Mouse (Mus musculus): ENCODE results near the gene Spx. TPM values are rescaled to one million over a fixed set of nuclear protein-coding genes. Genes with fewer than 3 reads are reported as not detected.

Spx gene
- total RNA-seq (2023), result not detected

GRCm38 (mm10) chr6:142412906-142413491, at the start of gene Spx:
Gene Spx, plus strand, starts transcription at chr6:142413441.

GRCm38 (mm10) chr6:142387011-142387754, 26.1 kb upstream of the Spx start, which contains the start of the genes Recql and Golt1b:
Gene Recql, minus strand, starts transcription at chr6:142387087.
Gene Golt1b, plus strand, starts transcription at chr6:142387221.

Other genes with a start within 250 kb of the Spx start
- gene Slco1a6, start 204.9 kb upstream of the Spx start, total RNA-seq (2023), result not detected
- not detected for gene Iapp, start 115.0 kb upstream of the Spx start, total RNA-seq (2023)
- gene Slco1a5, start 90.5 kb upstream of the Spx start, total RNA-seq (2023), result not detected
- 10 to 100 TPM; 17.1 to 17.7 TPM for gene Pyroxd1, start 67.8 kb upstream of the Spx start, total RNA-seq (2023)
- 10 to 100 TPM; 17.8 to 20.5 TPM for gene Recql, start 26.4 kb upstream of the Spx start, total RNA-seq (2023)
- 10 to 100 TPM; 21.5 to 24.0 TPM for gene Golt1b, start 26.2 kb upstream of the Spx start, total RNA-seq (2023)
- not detected for gene Gys2, start 59.7 kb downstream of the Spx start, total RNA-seq (2023)
- 10 to 100 TPM; 38.4 to 43.9 TPM for gene Ldhb, start 94.5 kb downstream of the Spx start, total RNA-seq (2023)
- not detected for gene Kcnj8, start 158.2 kb downstream of the Spx start, total RNA-seq (2023)

Measured in monocyte, adult 59 days (primary cell).